Mouse (Mus musculus) frontal cortex, adult (tissue): ENCODE results near the gene Arl5a.

Experiments used
- ATAC-seq: cut with Nextera tagmentation; 2 replicates; pipeline ENCODE4 v1.9.2; 2017; ENCODE audit warnings: mild to moderate bottlenecking, moderate library complexity, mixed read lengths; ENCODE audit not compliant: low TSS enrichment

Arl5a gene

GRCm38 (mm10) chr2:52361086-52361485 is 63.6 kb downstream of the Arl5a start:
- no peak for ATAC-seq

- ATAC-seq: no peak
These were observed 65.0 kb downstream of the Arl5a start for GRCm38 (mm10) chr2:52359722-52360121.

DNA sequence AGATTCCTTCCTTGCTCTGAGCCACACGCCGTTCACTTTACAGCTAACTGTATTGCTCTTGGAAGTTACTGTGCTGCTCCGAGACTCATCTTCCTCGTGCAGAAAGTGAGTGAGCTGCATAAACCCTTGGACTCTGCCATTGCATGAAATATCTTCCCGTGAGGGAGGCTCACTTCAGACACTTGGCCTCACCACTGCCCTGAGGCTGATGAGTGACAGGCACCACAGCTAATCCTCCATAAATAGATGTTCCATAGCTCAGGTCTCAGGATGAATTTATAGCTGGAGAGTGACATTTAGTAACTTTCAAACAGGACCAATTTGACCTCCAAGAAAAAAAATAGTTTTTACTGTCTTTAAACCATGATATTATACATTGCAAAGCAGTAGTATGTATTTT is 66.5 kb downstream of the Arl5a start:
- ATAC-seq: no peak

- no peak for ATAC-seq
These were observed 73.7 kb downstream of the Arl5a start for GRCm38 (mm10) chr2:52351029-52351428.
